Mouse (Mus musculus) cerebellum, adult 8-10 months (tissue): ENCODE data around the gene Esp36.
"Not testable (repeated sequence)": the region's sequence is repeated elsewhere in the genome, so short reads cannot be mapped to it uniquely, and the experiment has no call there.

ENCODE experiments used
- DNase-seq: peaks from one replicate; pipeline ENCODE4 v3.0.0; 2022

The Esp36 gene

GRCm38 (mm10) chr17:38420085-38420484 lies at the start of gene Esp36:
Gene Esp36 (minus strand): TSS chr17:38420185.
- DNase-seq = no peak

- not testable (repeated sequence) for DNase-seq
These were observed 36.2 kb upstream of the Esp36 start for GRCm38 (mm10) chr17:38456206-38456605.

GRCm38 (mm10) chr17:38450688-38451087 lies 30.7 kb upstream of the Esp36 start:
- DNase-seq = no peak

- no peak for DNase-seq
These were observed 13.8 kb downstream of the Esp36 start for GRCm38 (mm10) chr17:38406135-38406534.

GRCm38 (mm10) chr17:38391821-38392220 lies 28.2 kb downstream of the Esp36 start:
- DNase-seq = no peak
